ENCODE assay signal across 8 mouse cellular contexts in genomic region chr9:58158541-58159311, GRCm38 (mm10). TPM values are rescaled to one million over a fixed set of nuclear protein-coding genes. Genes with fewer than 3 reads are reported as not detected.
DNase-seq lines count a peak whose midpoint lies in the region; ATAC-seq lines count a peak whose summit lies in the region.

No protein-coding gene starts in this region.

- peak overlapping the region; percentile 65 for H3K4me2 ChIP-seq in intestine, embryonic 15.5 days (replicated peaks)

- peak; percentile 11 to 37 for DNase-seq in urinary bladder, adult 18-20 months (ENCODE audit: low spot score in 2 of 2)
- DNase-seq in urinary bladder, postnatal 25 days (ENCODE audit: low spot score), result no peak
- peak; percentile 47 to 61 for DNase-seq in gastrocnemius, postnatal 36 days
- peak; percentile 37 to 76 for DNase-seq in lung, postnatal 4 days
- DNase-seq in B cell, adult 2 months, result no peak
- DNase-seq in cerebellum, postnatal 4 days (ENCODE audit: low spot score in 2 of 2), result no peak
- no peak for DNase-seq in adrenal gland, adult 2 months

- intact Hi-C loops in gastrocnemius, postnatal 36 days (cut with DNase I), result no loop called here

- H3K36me3 ChIP-seq in intestine, embryonic 15.5 days, result no peaks in the 10 kb centered on the region

- peaks cover 44% of the 10 kb centered on the region for H3K4me1 ChIP-seq in intestine, embryonic 15.5 days (replicated peaks)

- peak overlapping the region; percentile 96 for H3K27ac ChIP-seq in intestine, embryonic 15.5 days

- peak overlapping the region; percentile 49 for H3K9ac ChIP-seq in intestine, embryonic 15.5 days

- no peaks in the 10 kb centered on the region for H3K27me3 ChIP-seq in intestine, embryonic 15.5 days (replicated peaks)

- 24% methylated on average over 7 of the region's 7 CpGs for WGBS in intestine, embryonic 15.5 days

- no peaks in the 10 kb centered on the region for H3K9me3 ChIP-seq in intestine, embryonic 15.5 days

- H3K4me3 ChIP-seq in intestine, embryonic 15.5 days (replicated peaks), result peak overlapping the region; percentile 37

- peak; percentile 89 for ATAC-seq in intestine, embryonic 15.5 days

RNA-seq across cellular contexts. Expression of gene Ccdc33, which starts 40.1 kb away (rescaled TPM):
- total RNA-seq in gastrocnemius, postnatal 36 days (2021), result not detected
- polyA plus RNA-seq in intestine, embryonic 15.5 days (2015; fragmentation: Nextera tagmentation; extraction: Ambion mirVana), result 0.09 TPM in 1 of 2 replicates, not detected in the other
- under 1 TPM; 0.21 to 0.84 TPM for total RNA-seq in adrenal gland, adult 2 months (2021)
- polyA plus RNA-seq in adrenal gland, adult 2 months (2012; rRNA removed), result 0.18 and 0.34 TPM in 2 replicates

RNA-seq across cellular contexts. Expression of gene Islr, which starts 45.4 kb away (rescaled TPM):
- 10 to 100 TPM; 20.5 to 24.0 TPM for total RNA-seq in gastrocnemius, postnatal 36 days (2021)
- polyA plus RNA-seq in intestine, embryonic 15.5 days (2015; fragmentation: Nextera tagmentation; extraction: Ambion mirVana), result 83.4 and 84.8 TPM in 2 replicates
- 10 to 100 TPM; 23.5 to 30.9 TPM for total RNA-seq in adrenal gland, adult 2 months (2021)
- polyA plus RNA-seq in adrenal gland, adult 2 months (2012; rRNA removed), result 93.8 and 107 TPM in 2 replicates

RNA-seq across cellular contexts. Expression of gene Islr2, which starts 45.4 kb away (rescaled TPM):
- total RNA-seq in gastrocnemius, postnatal 36 days (2021), result 1 to 10 TPM; 2.6 to 4.7 TPM
- polyA plus RNA-seq in intestine, embryonic 15.5 days (2015; fragmentation: Nextera tagmentation; extraction: Ambion mirVana), result 1.3 and 1.4 TPM in 2 replicates
- 1 to 10 TPM; 1.5 to 2.0 TPM for total RNA-seq in adrenal gland, adult 2 months (2021)
- 1.3 and 2.0 TPM in 2 replicates for polyA plus RNA-seq in adrenal gland, adult 2 months (2012; rRNA removed)

Comparison
In these comparisons a context has a peak if more than half of its experiments do, and no peak if none do; other contexts are left out.
1. DNase-seq: peak in urinary bladder, adult 18-20 months (2 of 2), gastrocnemius, postnatal 36 days (2 of 2) and lung, postnatal 4 days (2 of 2); none in urinary bladder, postnatal 25 days (single experiment), B cell, adult 2 months (0 of 2), cerebellum, postnatal 4 days (0 of 2) and adrenal gland, adult 2 months (single experiment).